Mouse (Mus musculus) brown adipose tissue, adult 24 weeks (tissue): Measurements from ENCODE around the gene Dlk2. TPM values are rescaled to one million over a fixed set of nuclear protein-coding genes. Genes with fewer than 3 reads are reported as not detected.

ENCODE experiments used
- H3K27ac ChIP-seq: fragments of 200-500 bp; replicated peaks from 2 replicates; pipeline ENCODE4 v1.5.1; 2012; ENCODE audit warnings: low read depth, mild to moderate bottlenecking, low read length
- H3K4me1 ChIP-seq: fragments of 200-500 bp; 2 replicates; pipeline ENCODE4 v1.6.1; 2012; ENCODE audit warnings: low read length, mixed read lengths; ENCODE audit not compliant: control insufficient read depth, insufficient read depth, insufficient read length
- H3K4me3 ChIP-seq: fragments of 200-500 bp; 2 replicates; pipeline ENCODE4 v1.5.1; 2012; ENCODE audit warnings: low read depth, mild to moderate bottlenecking, low read length, moderate library complexity; ENCODE audit not compliant: insufficient read depth
- polyA plus RNA-seq: library from polyadenylated mRNA; stranded (reverse); fragments of >200 nt; gene quantifications from 2 replicates; pipeline ENCODE4 v1.2.4, GENCODE M21; 2012; ENCODE audit not compliant: missing spikeins, insufficient read depth, insufficient read length

Dlk2 gene
- polyA plus RNA-seq, 1 experiment = not detected

DNA sequence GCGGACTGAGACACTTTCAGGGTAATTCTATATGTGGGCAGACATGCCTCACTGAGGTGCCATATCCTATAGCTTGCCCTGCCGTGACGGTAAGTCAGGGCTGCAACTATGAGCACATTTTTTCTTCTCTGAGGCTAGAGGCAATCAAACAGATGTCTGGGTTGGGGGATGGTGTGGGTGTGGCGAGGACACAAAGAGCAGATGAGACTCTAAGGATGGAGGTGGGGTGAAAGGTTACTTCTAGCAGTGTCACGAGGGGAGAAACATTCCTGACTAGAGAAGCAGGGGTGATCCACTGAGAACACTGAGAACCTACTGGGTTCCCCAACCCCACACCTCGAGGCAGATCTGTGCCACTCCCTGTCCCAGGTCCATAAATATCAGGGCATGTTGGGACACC lies 30.2 kb upstream of the Dlk2 start:
- H3K27ac ChIP-seq = no peak overlapping the region
- no peak overlapping the region for H3K4me3 ChIP-seq
- no peaks in the 10 kb centered on the region for H3K4me1 ChIP-seq

DNA sequence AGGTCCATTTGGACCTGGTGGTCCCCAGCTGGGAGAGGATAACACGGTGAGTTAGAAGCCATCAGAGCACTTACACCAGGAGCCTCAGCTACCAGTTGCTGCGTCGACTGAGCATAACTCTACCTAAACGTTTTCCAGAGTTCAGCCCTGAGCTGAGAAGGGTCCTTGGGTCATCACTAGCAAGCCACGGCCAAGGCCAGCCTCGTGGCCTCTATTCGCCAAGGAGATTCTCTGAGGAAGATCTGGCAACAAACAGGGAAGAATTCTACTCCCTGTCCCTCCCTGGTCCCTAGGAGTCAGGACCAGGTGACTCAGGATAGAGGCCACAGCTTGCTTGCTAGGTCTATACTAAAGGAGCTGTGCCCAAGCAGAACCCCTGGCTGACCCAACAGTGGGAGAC lies 29.7 kb upstream of the Dlk2 start:
- no peak overlapping the region for H3K27ac ChIP-seq
- no peak overlapping the region for H3K4me3 ChIP-seq
- H3K4me1 ChIP-seq = no peaks in the 10 kb centered on the region

DNA sequence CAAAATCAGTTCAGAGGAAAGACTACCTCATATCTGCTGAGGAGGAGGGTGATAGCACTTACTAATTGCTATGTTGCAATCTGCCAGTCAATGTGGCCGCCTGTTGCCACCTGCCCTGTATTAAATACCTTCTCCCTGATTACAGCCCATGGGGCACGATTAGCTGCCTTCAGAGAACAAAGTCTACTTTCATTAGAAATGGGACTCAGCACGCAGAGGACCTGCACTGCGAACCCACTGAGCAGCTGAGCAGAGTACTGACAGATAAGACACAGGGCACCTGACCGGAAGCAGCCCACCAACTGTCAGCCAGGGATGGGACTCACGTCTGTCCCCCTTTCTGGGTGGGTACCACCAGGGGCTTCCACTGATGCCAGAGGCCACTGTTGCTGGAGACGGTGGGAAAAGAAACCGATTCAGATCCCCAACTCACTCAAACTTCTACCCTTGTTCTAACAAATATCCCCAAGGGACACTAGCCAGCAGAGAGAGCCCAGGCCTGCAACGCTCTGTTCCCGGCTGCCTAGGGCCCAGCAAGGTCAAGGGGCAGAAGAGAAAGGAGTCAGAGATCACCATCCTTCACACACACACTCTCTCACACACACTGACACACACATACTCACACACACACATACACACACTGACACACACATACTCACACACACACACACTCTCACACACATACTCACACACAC lies 29.0 kb upstream of the Dlk2 start:
- Histone ChIP-seq H3K4me1 (peaks cover 4% of the 10 kb centered on the region; the same call in 1 of the 2 replicates), H3K4me3 (no peak overlapping the region), H3K27ac (0 out of 2 replicates have a peak overlapping the region, but pooled peaks have one; percentile 4)

DNA sequence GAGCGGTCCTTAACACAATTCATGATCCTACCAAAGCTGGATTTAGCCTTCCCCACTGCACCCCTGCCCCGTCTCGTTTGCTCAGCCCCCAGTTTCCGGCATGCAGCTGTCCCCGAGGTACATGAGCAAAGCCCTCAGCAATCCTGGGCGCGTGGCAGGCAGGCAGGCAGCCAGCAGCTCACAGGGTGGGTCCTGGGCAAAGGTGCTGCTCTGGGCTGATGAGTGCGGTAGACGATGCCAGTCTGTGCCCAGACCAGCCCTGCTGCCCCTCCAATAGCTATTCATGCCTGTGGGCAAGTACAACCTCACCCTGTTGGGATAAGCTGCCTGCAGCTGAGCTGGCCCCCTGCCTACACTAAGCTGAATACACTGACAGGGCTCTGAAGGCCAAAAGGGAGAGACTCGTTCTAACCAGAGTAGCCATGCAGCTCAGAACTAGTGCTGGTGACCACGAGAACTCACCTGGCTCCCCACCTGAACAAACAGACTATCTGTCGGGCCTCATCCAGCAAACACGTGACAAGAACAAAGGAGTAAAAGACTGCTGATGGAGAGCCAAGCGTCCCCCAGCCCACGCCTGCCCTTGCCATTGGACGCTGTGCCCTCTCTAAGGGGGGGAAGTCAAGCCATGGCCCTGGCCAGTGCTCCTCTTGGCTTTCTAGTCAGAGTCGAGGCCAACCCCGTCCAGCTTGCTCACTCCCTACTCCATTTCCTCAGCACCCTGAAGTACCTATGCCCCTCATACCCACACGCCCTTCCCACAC lies 27.3 kb upstream of the Dlk2 start:
- Histone ChIP-seq H3K4me3 (no peak overlapping the region), H3K27ac (no peak overlapping the region), H3K4me1 (peaks cover 9% of the 10 kb centered on the region; the same call in 1 of the 2 replicates)

DNA sequence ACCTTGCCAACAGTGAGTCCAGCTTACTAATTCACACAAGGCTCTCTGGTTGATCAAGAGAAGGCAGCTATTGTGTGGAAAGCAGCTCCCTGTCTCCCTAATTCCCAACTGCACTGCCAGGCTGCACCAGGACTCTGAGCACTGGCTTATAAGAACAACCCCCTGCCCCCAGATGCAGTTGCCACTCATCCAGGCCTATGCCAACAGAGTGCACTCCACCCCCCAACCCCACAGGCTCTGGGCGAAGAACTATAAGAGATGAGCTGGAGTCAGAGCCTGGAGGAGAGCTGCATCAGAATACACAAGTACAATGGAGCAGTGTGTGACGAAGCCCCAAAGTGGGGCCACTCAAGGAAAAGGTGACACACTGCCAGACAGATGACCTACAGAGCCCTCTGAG lies 25.2 kb upstream of the Dlk2 start:
- H3K4me1 ChIP-seq = peaks cover 9% of the 10 kb centered on the region; the same call in 1 of the 2 replicates

DNA sequence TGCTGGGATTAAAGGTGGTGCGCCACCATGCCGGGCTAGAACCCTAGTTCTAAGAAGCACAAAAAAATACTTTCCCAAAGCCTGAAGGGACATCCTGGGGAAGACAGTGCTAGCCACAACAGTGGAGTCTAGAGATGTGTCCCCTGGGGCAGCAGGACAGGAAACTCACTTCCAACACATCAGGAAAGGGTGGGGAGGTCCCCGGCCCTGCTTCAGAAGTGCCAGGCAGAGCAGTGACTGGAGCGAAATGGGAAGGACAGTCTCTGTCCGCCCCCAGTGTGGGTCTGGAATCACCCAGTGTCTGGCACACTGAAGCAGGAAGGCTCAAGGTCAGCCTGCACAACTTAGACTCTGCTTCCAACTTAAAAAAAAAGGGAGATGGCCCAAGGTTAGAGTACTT lies 24.5 kb upstream of the Dlk2 start:
- peak overlapping the region; percentile 27; the same call in 1 of the 2 replicates for H3K27ac ChIP-seq
- H3K4me1 ChIP-seq = peaks cover 9% of the 10 kb centered on the region; the same call in 1 of the 2 replicates
- H3K4me3 ChIP-seq = no peak overlapping the region

More for the DNA sequence above, 25.2 kb upstream of the Dlk2 start:
- Histone ChIP-seq H3K4me3 (no peak overlapping the region), H3K27ac (peak overlapping the region; percentile 27; the same call in 1 of the 2 replicates)

DNA sequence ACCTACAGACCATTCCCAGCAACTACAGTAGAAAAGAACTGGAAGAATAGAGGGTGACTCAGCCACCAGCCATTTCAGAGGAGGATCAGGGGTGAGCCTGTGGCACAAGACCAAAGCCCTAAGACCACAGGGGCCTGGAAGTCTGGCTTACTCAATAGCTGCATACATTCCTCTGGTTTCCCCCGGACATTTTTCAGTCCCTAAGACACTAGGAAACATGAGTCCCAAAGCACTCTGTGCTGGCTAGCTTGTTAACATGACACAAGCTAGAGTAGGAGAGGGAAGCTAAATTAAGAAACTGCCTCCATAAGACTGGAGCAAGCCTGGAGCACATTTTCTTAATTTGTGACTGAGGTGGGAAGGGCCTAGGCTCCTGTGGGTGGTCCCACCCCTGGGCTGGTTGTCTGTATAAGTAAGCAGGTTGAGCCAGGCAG lies 23.4 kb upstream of the Dlk2 start:
- H3K27ac ChIP-seq = no peak overlapping the region
- peaks cover 9% of the 10 kb centered on the region; the same call in 1 of the 2 replicates for H3K4me1 ChIP-seq
- no peak overlapping the region for H3K4me3 ChIP-seq

DNA sequence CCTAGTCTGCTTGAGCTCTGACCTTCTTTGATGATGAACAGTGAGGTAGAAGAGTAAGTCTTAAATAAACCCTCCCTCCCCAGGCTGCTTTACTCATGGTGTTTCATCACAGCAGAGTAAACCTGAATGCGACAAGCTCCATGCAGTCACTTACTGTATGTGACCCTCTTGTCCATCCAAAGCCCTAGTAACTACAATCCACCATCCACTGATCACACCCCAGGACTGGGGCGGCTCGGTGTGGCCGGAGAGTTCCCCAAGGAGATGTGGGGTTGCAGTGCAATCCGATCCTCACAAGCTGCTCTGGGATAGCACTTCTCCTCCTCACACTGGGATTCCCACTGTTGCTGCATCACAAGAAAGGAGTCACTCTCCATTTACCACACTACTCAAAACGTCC lies 22.8 kb upstream of the Dlk2 start:
- Histone ChIP-seq H3K27ac (no peak overlapping the region), H3K4me3 (no peak overlapping the region), H3K4me1 (peaks cover 9% of the 10 kb centered on the region; the same call in 1 of the 2 replicates)

DNA sequence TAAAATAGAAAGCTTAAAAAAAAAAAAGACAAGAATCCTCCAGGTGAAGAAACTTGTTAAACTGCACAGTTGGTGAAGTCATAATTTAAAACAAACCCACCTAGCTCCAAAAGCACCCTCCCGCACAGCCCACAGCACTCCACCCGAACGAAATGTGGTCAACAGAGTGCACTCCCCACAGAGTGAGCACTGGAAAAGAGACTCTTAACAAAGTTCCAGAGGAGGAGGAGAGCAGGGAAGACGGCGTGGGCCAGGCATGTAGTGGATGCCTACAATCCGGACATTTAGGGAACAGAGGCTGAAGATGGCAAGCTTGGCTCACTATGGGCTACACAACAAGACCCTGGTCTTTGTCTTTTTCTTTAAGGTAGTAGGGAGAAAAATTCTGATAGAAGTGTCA lies 22.2 kb upstream of the Dlk2 start:
- Histone ChIP-seq H3K4me3 (no peak overlapping the region), H3K4me1 (peaks cover 9% of the 10 kb centered on the region; the same call in 1 of the 2 replicates), H3K27ac (no peak overlapping the region)

DNA sequence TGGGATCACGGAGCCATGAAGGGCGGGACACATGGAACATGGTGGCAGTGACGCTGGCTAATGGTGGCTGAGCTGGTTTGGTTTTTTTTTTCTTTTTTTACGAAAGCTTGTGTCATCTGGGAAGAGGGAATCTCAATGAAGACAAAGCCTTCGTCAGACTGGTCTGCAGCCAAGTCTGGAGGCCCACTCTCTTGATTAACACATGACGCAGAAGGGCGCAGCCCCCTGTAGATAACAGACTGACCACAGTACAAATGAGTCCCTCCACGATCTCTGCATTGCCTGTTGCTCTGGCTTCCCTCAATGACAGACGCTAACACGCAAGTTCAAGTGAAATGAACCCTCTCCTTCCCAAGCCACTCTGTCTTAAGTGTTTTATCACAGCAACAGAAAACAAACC lies 21.7 kb upstream of the Dlk2 start:
- peaks cover 9% of the 10 kb centered on the region; the same call in 1 of the 2 replicates for H3K4me1 ChIP-seq
- no peak overlapping the region for H3K4me3 ChIP-seq
- no peak overlapping the region for H3K27ac ChIP-seq

DNA sequence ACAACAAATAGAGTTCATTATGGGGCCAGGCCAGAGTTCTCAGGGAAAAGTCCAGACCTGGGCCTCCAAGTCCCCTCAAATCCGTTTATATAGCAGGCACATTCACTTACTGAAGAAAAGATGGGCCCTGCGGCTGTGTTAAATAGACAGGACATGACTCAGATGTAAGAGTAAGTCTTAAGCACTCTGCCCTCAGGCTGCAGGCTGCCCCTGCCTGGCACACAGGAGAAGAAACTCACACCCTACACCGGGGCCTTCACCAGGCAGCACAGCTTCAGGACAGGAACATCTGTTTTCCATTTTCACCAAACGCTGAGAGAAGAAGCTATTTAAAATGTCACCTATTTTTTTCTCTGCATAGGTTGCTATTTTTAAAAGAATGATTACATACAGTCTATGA lies 19.6 kb upstream of the Dlk2 start:
- no peak overlapping the region for H3K27ac ChIP-seq
- no peak overlapping the region for H3K4me3 ChIP-seq
- H3K4me1 ChIP-seq = peaks cover 18% of the 10 kb centered on the region; the same call in 1 of the 2 replicates

DNA sequence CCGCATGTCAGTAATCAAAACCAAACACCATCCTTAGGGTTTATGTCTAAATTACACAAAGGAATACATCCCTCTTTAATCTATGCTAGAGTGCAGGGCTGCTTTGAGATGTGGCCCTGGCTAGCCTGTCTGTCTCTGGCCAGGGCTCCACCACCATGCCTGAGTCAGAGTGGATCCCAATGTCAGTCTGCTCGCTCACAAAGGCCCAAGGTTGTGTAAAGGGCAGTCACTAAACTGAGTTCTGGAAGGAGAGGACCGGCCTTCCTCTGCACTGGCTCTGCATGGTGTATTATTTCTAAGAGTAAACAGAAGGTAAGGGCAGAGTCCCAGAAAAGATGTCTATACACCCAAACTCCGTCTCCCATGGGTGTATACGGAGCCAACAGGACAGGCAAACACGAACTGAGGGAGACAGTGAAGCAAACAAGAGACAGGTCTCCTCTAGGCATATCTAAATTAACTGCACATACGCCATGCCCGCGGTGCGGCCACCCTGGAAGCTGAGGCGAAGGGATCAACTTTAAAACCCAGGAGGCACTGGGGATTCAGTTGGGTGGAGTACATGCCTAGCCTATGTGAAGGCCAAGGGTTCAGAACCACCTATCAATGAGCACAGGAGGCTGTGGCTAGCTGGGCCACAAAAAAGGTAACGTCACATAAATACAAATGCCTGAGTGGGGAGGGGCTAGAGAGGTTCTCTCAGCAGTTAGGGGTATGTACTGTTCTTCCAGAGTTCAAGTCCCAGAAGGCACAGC lies 19.0 kb upstream of the Dlk2 start:
- Histone ChIP-seq H3K4me3 (no peak overlapping the region), H3K4me1 (peaks cover 14% of the 10 kb centered on the region; the same call in 1 of the 2 replicates), H3K27ac (no peak overlapping the region)

DNA sequence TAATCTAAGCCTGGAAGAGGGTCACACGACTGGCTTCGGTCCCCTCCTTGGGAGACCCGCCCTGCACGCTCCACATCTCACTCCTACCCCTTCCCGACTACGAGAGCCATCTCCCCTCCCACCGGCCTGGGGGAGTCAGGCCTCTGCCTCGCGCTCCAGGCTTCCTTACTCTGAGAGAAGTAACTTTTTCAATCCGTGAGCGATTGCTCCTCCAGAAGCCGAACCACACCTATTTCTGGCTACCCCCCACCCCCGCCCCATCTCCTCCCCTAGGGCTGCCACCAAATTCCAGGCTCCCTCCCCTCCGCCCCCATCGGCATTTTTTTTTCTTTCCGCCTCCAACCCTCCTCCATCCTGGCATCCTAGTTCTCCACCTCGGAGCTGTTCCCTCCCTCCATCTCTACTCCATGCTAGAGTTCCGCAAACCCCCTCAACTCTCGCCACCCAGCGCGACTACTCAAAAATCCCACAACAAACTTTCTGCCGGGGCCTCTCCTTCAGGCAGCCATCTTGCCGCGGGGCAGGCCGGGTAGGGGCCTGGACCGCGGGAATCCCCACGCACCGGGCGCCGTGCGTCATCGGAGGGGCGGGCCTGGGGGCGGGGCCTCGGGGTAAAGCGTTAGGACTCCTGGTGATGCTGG lies 14.6 kb upstream of the Dlk2 start, which contains the start of gene Tjap1:
Gene Tjap1 (minus strand): TSS at position 544 of the 641 bp plus-strand sequence.
- Histone ChIP-seq H3K4me1 (peaks cover 9% of the 10 kb centered on the region; the same call in 1 of the 2 replicates), H3K27ac (peak within 1 kb of the TSS; percentile 82), H3K4me3 (peak within 1 kb of the TSS; percentile 91)

DNA sequence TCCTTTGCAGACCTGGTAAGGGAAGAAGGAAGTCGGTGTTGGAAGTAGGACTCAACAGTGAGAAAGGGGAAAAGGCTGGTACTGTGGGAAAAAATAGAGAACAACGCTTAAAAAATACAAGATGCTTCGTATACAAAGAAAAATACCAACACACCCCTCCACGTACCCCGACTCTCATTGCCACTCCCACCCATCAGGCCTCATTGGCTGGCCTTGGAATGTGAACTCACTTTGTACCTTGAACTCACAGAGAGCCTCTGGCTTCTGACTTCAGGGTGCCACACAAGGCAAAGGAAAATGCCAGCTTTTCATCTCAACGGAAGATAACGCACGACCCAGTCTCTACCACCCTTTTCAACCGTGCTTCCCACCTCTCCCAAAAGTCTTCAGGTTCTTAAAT lies 14.1 kb upstream of the Dlk2 start:
- Histone ChIP-seq H3K27ac (no peak overlapping the region), H3K4me1 (peaks cover 9% of the 10 kb centered on the region; the same call in 1 of the 2 replicates)

More for the DNA sequence above, 14.1 kb upstream of the Dlk2 start:
- peak overlapping the region; percentile 34 for H3K4me3 ChIP-seq
